Mouse (Mus musculus) large intestine, adult 2 months (tissue): ENCODE measurements at regions not wholly inside any gene's neighbourhood (a gene's known extent, or its start where the extent isn't known, plus 50 kb on each side); places are given as distances from the start of the nearest gene placed in this dataset.
"Not testable (repeated sequence)": the region's sequence is repeated elsewhere in the genome, so short reads cannot be mapped to it uniquely, and the experiment has no call there.

Source experiments
- DNase-seq: peaks from one replicate; pipeline ENCODE4 v3.0.0-alpha.2; 2012; ENCODE audit warnings: low read depth, low spot score
- WGBS: fragments of 180-500 bp; shearing (Covaris S2); methylation state at CpG from one replicate; pipeline ENCODE4 v1.1.7; 2018; 5-methylcytosine and 5-hydroxymethylcytosine counted together

- DNase-seq, result no peak
- WGBS, result 29% methylated on average over 5 of the region's 5 CpGs
Measured at GRCm38 (mm10) chr3:152040751-152041150, 125.3 kb downstream of the Gipc2 start.

GRCm38 (mm10) chr3:152036819-152037218 is 129.2 kb downstream of the Gipc2 start:
- DNase-seq, result not testable (repeated sequence)
- 81% methylated on average over 5 of the region's 5 CpGs for WGBS

- no peak for DNase-seq
- WGBS, result 77% methylated on average over 5 of the region's 5 CpGs
Measured at GRCm38 (mm10) chr3:152035416-152035815, 130.6 kb downstream of the Gipc2 start.

GRCm38 (mm10) chr3:152034686-152035085 is 131.3 kb downstream of the Gipc2 start:
- no peak for DNase-seq
- WGBS, result 75% methylated on average over 10 of the region's 10 CpGs

- DNase-seq, result no peak
- 48% methylated on average over 2 of the region's 2 CpGs for WGBS
Measured at GRCm38 (mm10) chr3:152034221-152034620, 131.8 kb downstream of the Gipc2 start.

GRCm38 (mm10) chr3:152032663-152033318 is 133.2 kb downstream of the Gipc2 start:
- DNase-seq, result no peak
- 41% methylated on average over 3 of the region's 3 CpGs for WGBS

GRCm38 (mm10) chr3:152028695-152029094 is 137.3 kb downstream of the Gipc2 start:
- 18% methylated on average over 1 of the region's 1 CpGs for WGBS
- DNase-seq, result no peak

- 79% methylated on average over 4 of the region's 4 CpGs for WGBS
- no peak for DNase-seq
Measured at GRCm38 (mm10) chr3:152026034-152026433, 140.0 kb downstream of the Gipc2 start.

- 45% methylated on average over 8 of the region's 8 CpGs for WGBS
- DNase-seq, result no peak
Measured at GRCm38 (mm10) chr3:152025122-152025521, 140.9 kb downstream of the Gipc2 start.

GRCm38 (mm10) chr3:152006747-152007146 is 159.3 kb downstream of the Gipc2 start:
- 59% methylated on average over 4 of the region's 4 CpGs for WGBS
- DNase-seq, result no peak

- 83% methylated on average over 3 of the region's 3 CpGs for WGBS
- no peak for DNase-seq
Measured at GRCm38 (mm10) chr3:152005366-152006025, 160.5 kb downstream of the Gipc2 start.

GRCm38 (mm10) chr3:152004411-152004955 is 161.5 kb downstream of the Gipc2 start:
- 79% methylated on average over 7 of the region's 7 CpGs for WGBS

GRCm38 (mm10) chr3:151997534-151998107 is 160.2 kb upstream of the Ptgfr start:
- no peak for DNase-seq
- 19% methylated on average over 4 of the region's 4 CpGs for WGBS

More at GRCm38 (mm10) chr3:152004411-152004955, 161.5 kb downstream of the Gipc2 start:
- DNase-seq, result no peak

GRCm38 (mm10) chr3:151997111-151997510 is 159.7 kb upstream of the Ptgfr start:
- WGBS, result 73% methylated on average over 4 of the region's 4 CpGs
- no peak for DNase-seq

- WGBS, result 61% methylated on average over 1 of the region's 1 CpGs
- DNase-seq, result no peak
Measured at GRCm38 (mm10) chr3:151988221-151988620, 150.8 kb upstream of the Ptgfr start.

GRCm38 (mm10) chr3:151978136-151978535 is 140.7 kb upstream of the Ptgfr start:
- WGBS, result 72% methylated on average over 1 of the region's 1 CpGs
- no peak for DNase-seq

- no peak for DNase-seq
- WGBS, result 81% methylated on average over 4 of the region's 4 CpGs
Measured at GRCm38 (mm10) chr3:151977651-151978050, 140.2 kb upstream of the Ptgfr start.

- 83% methylated on average over 3 of the region's 3 CpGs for WGBS
- DNase-seq, result no peak
Measured at GRCm38 (mm10) chr3:151949865-151950264, 112.4 kb upstream of the Ptgfr start.

GRCm38 (mm10) chr3:151948015-151948645 is 110.7 kb upstream of the Ptgfr start:
- DNase-seq, result no peak
- WGBS, result 87% methylated on average over 5 of the region's 5 CpGs

GRCm38 (mm10) chr3:151945916-151946315 is 108.5 kb upstream of the Ptgfr start:
- WGBS, result 73% methylated on average over 3 of the region's 3 CpGs
- no peak for DNase-seq
